Mouse (Mus musculus) layer of hippocampus, adult 9-10 months (tissue): ENCODE results near the gene Mindy4.
"Not testable (repeated sequence)": the region's sequence is repeated elsewhere in the genome, so short reads cannot be mapped to it uniquely, and the experiment has no call there.

Experiments
- DNase-seq: peaks from one replicate; pipeline ENCODE4 v3.0.0; 2022; ENCODE audit warnings: low spot score

Gene Mindy4

GRCm38 (mm10) chr6:55202913-55203910, at the start of gene Mindy4:
Gene Mindy4 (plus strand): TSS chr6:55203383.
- DNase-seq = peak; percentile 61

GRCm38 (mm10) chr6:55159256-55159655, 43.9 kb upstream of the Mindy4 start:
- no peak for DNase-seq

- peak; percentile 65 for DNase-seq
Observed at GRCm38 (mm10) chr6:55161311-55161761, 41.8 kb upstream of the Mindy4 start.

- no peak for DNase-seq
Observed at GRCm38 (mm10) chr6:55163046-55163584, 40.1 kb upstream of the Mindy4 start.

- DNase-seq = peak; percentile 74
Observed at GRCm38 (mm10) chr6:55166777-55167463, 36.3 kb upstream of the Mindy4 start.

GRCm38 (mm10) chr6:55169818-55170217, 33.4 kb upstream of the Mindy4 start:
- no peak for DNase-seq

- no peak for DNase-seq
Observed at GRCm38 (mm10) chr6:55171638-55172037, 31.5 kb upstream of the Mindy4 start.

- no peak for DNase-seq
Observed at GRCm38 (mm10) chr6:55173171-55173570, 30.0 kb upstream of the Mindy4 start.

- DNase-seq = no peak
Observed at GRCm38 (mm10) chr6:55173941-55174349, 29.2 kb upstream of the Mindy4 start.

GRCm38 (mm10) chr6:55174741-55175181, 28.4 kb upstream of the Mindy4 start, which contains the start of gene Inmt:
Gene Inmt (minus strand): TSS chr6:55175043.
- no peak for DNase-seq

- no peak for DNase-seq
Observed at GRCm38 (mm10) chr6:55175456-55175855, 27.7 kb upstream of the Mindy4 start.

GRCm38 (mm10) chr6:55175892-55176291, 27.3 kb upstream of the Mindy4 start:
- DNase-seq = no peak

- DNase-seq = no peak
Observed at GRCm38 (mm10) chr6:55177060-55177732, 26.0 kb upstream of the Mindy4 start.

- DNase-seq = no peak
Observed at GRCm38 (mm10) chr6:55179560-55179959, 23.6 kb upstream of the Mindy4 start.

GRCm38 (mm10) chr6:55182655-55183430, 20.3 kb upstream of the Mindy4 start:
- DNase-seq = no peak

GRCm38 (mm10) chr6:55187827-55188226, 15.4 kb upstream of the Mindy4 start:
- DNase-seq = not testable (repeated sequence)

- no peak for DNase-seq
Observed at GRCm38 (mm10) chr6:55189406-55189805, 13.8 kb upstream of the Mindy4 start.

- no peak for DNase-seq
Observed at GRCm38 (mm10) chr6:55191537-55191936, 11.6 kb upstream of the Mindy4 start.

GRCm38 (mm10) chr6:55193171-55193570, 10.0 kb upstream of the Mindy4 start:
- DNase-seq = no peak

- no peak for DNase-seq
Observed at GRCm38 (mm10) chr6:55199047-55199446, 4.1 kb upstream of the Mindy4 start.

GRCm38 (mm10) chr6:55203931-55204330, 748 bp downstream of the Mindy4 start:
- no peak for DNase-seq
